Mouse (Mus musculus): Measurements from ENCODE around the gene Fkbp3.

Fkbp3 gene

DNA sequence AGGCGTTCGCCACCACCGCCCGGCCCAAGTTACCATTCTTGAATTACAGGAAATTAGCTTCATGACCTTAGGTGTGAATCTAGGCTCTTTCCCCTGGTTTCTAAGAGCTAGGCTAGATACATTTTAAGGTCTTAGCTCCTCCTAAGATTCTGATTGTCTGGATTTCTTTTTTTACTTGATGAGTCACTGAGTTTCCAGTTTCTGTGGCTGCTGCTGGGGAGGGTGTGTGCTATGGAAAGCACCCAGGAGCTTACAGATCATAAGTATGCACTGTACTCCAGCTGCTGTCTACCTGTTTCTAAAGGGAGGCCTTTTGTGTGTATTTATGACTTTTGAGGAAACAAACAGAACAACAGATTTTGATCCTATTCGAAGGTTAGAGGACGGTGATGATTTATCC is 51.0 kb downstream of the Fkbp3 start:
- no peak for DNase-seq

All from cerebellum, adult 9-11 months (tissue).